Mouse (Mus musculus) induced T-regulatory cell, adult 2 months (primary cell): ENCODE results near the gene Dcp1a.

Experiments used
- DNase-seq: peaks from one replicate; pipeline ENCODE4 v3.0.0-alpha.2; 2012; ENCODE audit warnings: low read depth

Dcp1a gene

DNA sequence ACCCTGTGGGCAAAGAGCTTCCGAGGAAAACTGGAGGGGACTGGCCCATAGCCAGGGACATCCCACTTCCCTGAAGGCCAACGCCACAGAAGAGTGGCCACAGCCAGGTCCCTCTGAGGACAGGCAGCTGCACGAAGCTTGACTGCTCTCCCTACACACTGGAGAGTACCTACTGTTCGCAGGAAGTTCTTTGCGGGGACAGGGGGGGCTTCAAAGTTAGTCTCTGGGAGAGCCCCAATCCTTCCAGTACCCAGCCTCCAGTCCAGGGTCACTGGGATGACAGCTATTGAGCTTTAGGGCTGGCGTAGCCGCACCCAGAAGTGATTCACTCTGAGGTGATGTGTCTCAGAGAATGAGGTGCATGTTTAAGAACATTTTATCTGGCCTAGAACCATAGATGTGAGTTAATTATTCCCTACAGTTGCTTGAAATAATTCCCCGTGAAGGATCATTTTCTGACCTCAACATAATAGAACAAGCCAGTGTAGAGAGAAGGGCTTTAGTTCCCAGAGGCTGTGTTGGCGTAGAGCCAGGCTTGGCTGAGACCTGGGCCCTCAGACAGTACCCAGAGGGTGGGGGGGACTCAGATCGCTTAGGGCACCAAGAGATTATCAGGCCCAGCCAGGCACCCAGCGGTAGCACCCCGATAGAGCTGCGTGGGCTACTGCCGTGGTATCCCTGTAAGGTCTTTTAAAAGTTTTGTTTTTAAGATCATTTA is 82.3 kb downstream of the Dcp1a start:
- DNase-seq = no peak

DNA sequence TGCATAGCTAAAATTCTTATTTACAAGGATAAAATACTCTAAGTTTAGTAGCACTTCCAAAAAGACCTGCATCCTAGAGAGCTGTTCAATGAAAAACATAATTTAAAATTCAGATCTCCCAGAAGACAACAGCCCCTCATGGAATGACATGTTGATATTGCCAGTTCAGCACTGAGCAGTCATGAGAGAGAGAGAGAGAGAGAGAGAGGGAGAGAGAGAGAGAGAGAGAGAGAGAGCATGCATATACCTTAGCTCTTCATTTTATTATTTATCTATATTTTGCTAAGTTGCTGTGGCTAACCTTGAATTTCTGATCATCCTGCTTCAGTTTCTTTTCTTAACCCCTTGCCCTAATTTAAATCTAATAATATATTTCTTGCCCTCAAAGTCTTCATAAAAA is 83.0 kb downstream of the Dcp1a start:
- DNase-seq = no peak

DNA sequence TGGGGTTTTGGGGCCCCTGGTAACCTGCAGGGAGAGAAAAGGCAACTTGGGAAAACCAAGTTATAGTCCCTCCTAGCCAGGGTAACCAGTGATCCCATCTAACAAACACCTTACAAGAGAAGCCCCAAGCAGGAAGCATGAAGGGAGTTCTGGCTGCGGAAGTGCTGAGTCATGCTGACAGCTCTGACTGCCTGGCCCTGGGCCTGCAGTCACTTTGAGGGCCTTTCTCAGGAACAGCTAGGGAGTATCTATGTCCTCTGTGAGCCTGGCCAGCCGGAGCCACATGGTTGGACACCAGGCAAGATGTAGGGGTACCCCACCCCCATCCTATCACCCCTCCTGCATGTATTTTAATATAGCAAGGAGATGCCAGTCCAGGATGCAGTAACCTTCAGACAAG is 85.1 kb downstream of the Dcp1a start:
- no peak for DNase-seq

DNA sequence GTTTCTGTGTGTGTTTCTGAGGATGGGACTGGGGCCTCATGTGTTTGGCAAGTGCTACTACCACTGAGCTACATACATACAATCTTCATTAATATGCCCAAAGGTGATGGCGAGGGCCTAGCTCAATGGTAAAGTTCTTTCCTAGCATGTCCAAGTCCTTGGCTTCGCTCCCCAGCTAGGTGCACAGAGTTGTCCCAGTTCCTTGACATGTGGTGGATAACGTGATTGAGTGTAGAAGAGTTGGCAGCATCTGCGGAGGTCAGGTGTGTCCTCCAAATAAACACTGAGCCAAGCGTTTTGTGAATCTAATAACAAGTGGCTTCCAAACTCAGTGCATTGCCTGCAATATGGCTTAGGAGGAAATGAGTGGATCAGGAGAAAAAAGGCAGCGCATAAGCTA is 87.0 kb downstream of the Dcp1a start:
- no peak for DNase-seq

DNA sequence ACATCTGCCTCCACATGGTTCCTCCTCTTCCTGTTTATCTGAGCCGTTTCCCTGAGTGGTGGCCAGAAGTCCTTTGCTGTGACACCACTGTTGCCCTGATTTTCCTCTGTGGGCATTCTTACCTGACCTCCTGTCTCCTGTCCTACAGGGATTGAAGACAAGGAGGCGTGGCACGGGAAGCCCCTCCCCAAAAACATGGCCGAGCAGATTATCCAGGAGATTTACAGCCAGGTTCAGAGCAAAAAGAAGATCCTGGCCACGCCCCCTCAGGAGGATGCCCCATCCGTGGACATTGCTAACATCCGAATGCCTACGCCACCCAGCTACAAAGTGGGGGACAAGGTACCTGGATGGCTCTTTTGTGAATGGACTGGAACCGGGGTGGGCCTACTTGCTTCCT is 88.7 kb downstream of the Dcp1a start:
- DNase-seq = no peak

DNA sequence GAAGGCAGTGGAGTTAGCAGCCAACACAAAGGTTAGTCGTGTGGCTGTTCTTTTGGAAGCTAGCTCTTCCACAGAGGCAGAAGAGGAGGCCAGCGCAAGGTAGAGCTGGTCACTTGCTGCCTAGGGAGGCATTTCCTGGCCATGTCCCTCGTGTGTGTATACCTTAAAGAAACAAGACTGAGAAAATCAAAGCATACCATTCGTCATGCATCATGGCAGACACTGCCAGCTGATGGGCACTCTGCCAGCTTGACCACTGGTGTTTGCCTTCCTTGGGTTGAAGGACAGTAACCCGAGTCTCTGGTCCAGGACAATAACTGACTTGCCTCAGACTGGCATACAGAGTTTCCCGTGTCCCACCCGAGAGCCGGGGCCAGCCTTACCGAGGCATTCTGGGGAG is 91.0 kb downstream of the Dcp1a start:
- no peak for DNase-seq

DNA sequence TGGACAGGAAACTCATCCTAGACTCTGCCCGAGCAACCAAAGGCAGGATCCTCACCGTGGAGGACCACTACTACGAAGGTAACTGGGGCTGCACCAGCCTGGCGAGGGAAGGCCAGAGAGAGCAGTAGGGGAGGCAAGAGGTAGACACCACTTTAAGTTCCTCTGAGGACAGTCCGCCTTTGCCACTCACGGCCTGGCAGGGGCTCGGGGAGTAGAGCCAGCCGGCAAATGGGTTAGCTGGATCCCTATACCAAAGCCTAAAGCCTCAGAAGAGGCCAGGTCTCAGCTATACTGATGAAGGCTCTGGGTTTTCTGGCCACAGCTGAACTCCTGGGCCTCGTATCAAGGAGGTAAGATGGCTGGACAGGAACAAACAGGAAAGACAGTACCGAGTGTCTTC is 92.9 kb downstream of the Dcp1a start:
- no peak for DNase-seq

DNA sequence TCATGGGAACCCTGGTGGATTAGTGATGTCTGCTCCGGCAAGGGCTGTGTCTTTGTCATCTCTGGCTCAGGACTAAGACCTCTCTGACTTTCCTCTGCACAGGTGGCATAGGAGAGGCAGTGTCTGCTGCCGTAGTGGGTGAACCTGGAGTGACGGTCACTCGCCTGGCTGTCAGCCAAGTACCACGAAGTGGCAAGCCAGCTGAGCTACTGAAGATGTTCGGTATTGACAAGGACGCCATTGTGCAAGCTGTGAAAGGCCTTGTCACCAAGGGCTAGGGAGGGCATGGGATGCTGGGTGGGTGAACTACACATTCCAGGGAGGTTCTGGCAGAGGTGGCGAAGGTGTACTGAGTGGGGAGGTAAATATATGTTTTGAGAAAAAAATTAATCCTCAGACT is 93.9 kb downstream of the Dcp1a start:
- DNase-seq = no peak

DNA sequence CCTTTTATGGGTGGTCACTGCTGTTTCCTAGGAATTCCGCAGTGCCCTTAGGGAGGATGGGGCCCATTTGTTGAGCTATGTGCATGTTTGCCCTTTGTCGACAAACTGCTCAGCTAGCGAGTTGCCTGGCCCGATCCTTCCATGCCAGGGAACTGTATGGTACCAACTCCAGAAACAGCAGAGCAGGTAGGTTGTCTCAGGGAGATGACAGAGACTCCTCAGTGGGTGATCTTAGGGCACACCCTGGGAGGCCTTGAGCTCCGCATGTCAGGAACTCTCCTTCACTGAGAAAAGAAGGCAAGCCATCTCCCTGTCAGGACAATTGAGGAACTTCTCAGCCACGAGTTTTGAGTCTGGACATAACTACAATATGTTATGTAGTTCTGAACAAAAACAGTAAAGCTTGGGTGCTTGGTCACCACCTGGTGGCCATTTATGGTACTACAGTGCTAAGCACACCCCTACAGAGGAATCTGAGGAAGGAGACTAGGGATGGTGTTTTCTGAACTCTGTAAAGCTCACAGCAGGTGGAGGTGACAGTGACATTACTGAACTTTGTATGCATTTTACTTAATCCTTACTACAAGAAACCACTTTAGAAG is 94.7 kb downstream of the Dcp1a start:
- peak; percentile 87 for DNase-seq

DNA sequence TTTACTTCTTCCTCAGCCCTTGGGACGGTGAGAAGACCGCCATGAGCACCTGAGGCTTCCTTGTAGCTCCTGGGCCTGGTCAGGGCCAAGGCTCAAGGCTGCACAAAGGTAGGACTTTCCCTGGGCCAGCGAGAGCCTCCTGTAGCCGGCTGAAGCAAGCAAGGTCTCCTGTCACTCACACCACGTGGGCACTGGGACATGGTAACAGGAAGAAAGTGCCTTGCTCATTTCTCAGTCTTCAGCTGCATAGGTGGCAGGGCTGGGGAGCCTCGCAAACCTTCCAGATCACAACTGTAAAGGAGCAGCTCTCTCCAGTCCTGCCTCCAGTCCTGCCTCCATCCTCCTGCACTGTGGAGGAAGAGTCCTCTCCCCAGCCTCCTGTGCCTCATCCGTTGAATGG is 96.5 kb downstream of the Dcp1a start:
- no peak for DNase-seq

DNA sequence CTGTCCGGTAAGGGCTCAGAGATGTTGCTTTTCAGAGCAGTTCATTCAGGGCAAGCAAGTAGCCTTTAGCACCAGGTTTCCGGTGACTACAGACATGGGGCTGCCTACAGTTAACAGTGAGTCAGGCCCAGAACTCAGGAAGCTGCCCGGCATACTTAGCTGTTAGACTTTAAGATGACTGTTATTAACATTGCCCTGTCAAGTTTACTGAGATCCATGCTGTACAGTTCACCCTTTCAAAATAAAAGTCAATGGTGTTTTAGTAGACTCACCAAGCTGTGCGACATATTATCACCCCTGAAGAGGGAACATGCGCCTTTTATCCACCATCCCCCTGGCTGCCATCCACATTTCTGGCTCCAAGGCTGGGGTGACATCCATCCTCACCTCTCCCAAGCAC is 96.9 kb downstream of the Dcp1a start:
- DNase-seq = no peak
